Mouse (Mus musculus) skeletal muscle tissue, postnatal 0 days (tissue): ENCODE measurements around the gene Gja10. TPM values are rescaled to one million over a fixed set of nuclear protein-coding genes. Genes with fewer than 3 reads are reported as not detected.

Experiments used
- polyA plus RNA-seq: library from polyadenylated mRNA; unstranded; fragments of >200 nt; fragmentation: Nextera tagmentation; extraction: Ambion mirVana; gene quantifications from 2 replicates; pipeline ENCODE4 v1.2.1, GENCODE M21; 2015

The Gja10 gene
- not detected in 2 replicates for polyA plus RNA-seq

GRCm38 (mm10) chr4:32602660-32603059 lies at the start of gene Gja10:
Gene Gja10, minus strand, starts transcription at chr4:32602760.

GRCm38 (mm10) chr4:32615034-32615881 lies 12.7 kb upstream of the Gja10 start, which contains the start of gene Casp8ap2:
Gene Casp8ap2, plus strand, starts transcription at chr4:32615451.

Other genes with a start within 250 kb of the Gja10 start
- 14.7 and 15.5 TPM in 2 replicates for gene Casp8ap2, start 12.7 kb upstream of the Gja10 start, polyA plus RNA-seq
- 3.0 and 4.0 TPM in 2 replicates for gene Mdn1, start 54.4 kb upstream of the Gja10 start, polyA plus RNA-seq
- 101 TPM in 2 replicates for gene Lyrm2, start 197.5 kb upstream of the Gja10 start, polyA plus RNA-seq